Mouse (Mus musculus): ENCODE data around the gene Olfr482. TPM values are rescaled to one million over a fixed set of nuclear protein-coding genes. Genes with fewer than 3 reads are reported as not detected.

Gene Olfr482
- total RNA-seq (2021), result 1 to 10 TPM; 1.9 to 2.1 TPM

- no peak for DNase-seq (ENCODE audit: low spot score in 2 of 2)
- intact Hi-C loops (cut with DNase I), result no loop called here
These were observed at the start of gene Olfr482 for GRCm38 (mm10) chr7:108097486-108097885. Gene Olfr482, minus strand, starts transcription at chr7:108097586.

GRCm38 (mm10) chr7:108127349-108127748 lies 30.0 kb upstream of the Olfr482 start, which contains the start of gene Olfr484:
Gene Olfr484, minus strand, starts transcription at chr7:108127449.
- intact Hi-C loops (cut with DNase I), result no loop called here
- no peak for DNase-seq (ENCODE audit: low spot score in 2 of 2)

- no peak for DNase-seq (ENCODE audit: low spot score in 2 of 2)
- intact Hi-C loops (cut with DNase I), result no loop called here
These were observed 24.0 kb upstream of the Olfr482 start for GRCm38 (mm10) chr7:108121416-108121815.

GRCm38 (mm10) chr7:108120681-108121080 lies 23.3 kb upstream of the Olfr482 start:
- intact Hi-C loops (cut with DNase I), result no loop called here

GRCm38 (mm10) chr7:108100549-108100948 lies 3.2 kb upstream of the Olfr482 start, which contains the start of gene Olfr483:
Gene Olfr483, plus strand, starts transcription at chr7:108100849.
- intact Hi-C loops (cut with DNase I), result no loop called here
- DNase-seq (ENCODE audit: low spot score in 2 of 2), result no peak

More at GRCm38 (mm10) chr7:108120681-108121080, 23.3 kb upstream of the Olfr482 start:
- DNase-seq (ENCODE audit: low spot score in 2 of 2), result no peak

GRCm38 (mm10) chr7:108079555-108079954 lies 17.8 kb downstream of the Olfr482 start, which contains the start of gene Olfr481:
Gene Olfr481, plus strand, starts transcription at chr7:108079855.
- intact Hi-C loops (cut with DNase I), result no loop called here
- no peak for DNase-seq (ENCODE audit: low spot score in 2 of 2)

- no peak for DNase-seq (ENCODE audit: low spot score in 2 of 2)
- intact Hi-C loops (cut with DNase I), result no loop called here
These were observed 30.1 kb downstream of the Olfr482 start, which contains the start of gene Olfr480 for GRCm38 (mm10) chr7:108067246-108067645. Gene Olfr480, minus strand, starts transcription at chr7:108067346.

- DNase-seq (ENCODE audit: low spot score in 2 of 2), result no peak
- intact Hi-C loops (cut with DNase I), result no loop called here
These were observed 47.0 kb downstream of the Olfr482 start, which contains the start of gene Olfr479 for GRCm38 (mm10) chr7:108050393-108050792. Gene Olfr479, plus strand, starts transcription at chr7:108050693.

Other genes with a start within 250 kb of the Olfr482 start
- not detected for gene Olfr472, start 199.7 kb downstream of the Olfr482 start, total RNA-seq (2021)
- not detected for gene Olfr473, start 167.1 kb downstream of the Olfr482 start, total RNA-seq (2021)
- gene Olfr474, start 142.9 kb downstream of the Olfr482 start, total RNA-seq (2021), result not detected
- gene Olfr476, start 132.8 kb downstream of the Olfr482 start, total RNA-seq (2021), result not detected
- gene Olfr477, start 110.9 kb downstream of the Olfr482 start, total RNA-seq (2021), result under 1 TPM in 1 of 2 experiments, not detected in 1; 0.14 TPM
- gene Olfr478, start 63.6 kb downstream of the Olfr482 start, total RNA-seq (2021), result not detected
- gene Olfr479, start 46.9 kb downstream of the Olfr482 start, total RNA-seq (2021), result not detected
- not detected for gene Olfr480, start 30.2 kb downstream of the Olfr482 start, total RNA-seq (2021)
- gene Olfr481, start 17.7 kb downstream of the Olfr482 start, total RNA-seq (2021), result not detected
- not detected for gene Olfr483, start 3.3 kb upstream of the Olfr482 start, total RNA-seq (2021)
- not detected for gene Olfr484, start 29.9 kb upstream of the Olfr482 start, total RNA-seq (2021)
- gene Olfr485, start 62.3 kb upstream of the Olfr482 start, total RNA-seq (2021), result not detected
- gene Olfr486, start 75.2 kb upstream of the Olfr482 start, total RNA-seq (2021), result not detected
- not detected for gene Olfr487, start 117.0 kb upstream of the Olfr482 start, total RNA-seq (2021)
- not detected for gene Olfr488, start 160.8 kb upstream of the Olfr482 start, total RNA-seq (2021)
- not detected for gene Olfr490, start 191.3 kb upstream of the Olfr482 start, total RNA-seq (2021)
- not detected for gene Olfr491, start 215.9 kb upstream of the Olfr482 start, total RNA-seq (2021)
- not detected for gene Olfr492, start 226.1 kb upstream of the Olfr482 start, total RNA-seq (2021)
- gene Olfr493, start 249.4 kb upstream of the Olfr482 start, total RNA-seq (2021), result not detected